Mouse (Mus musculus) frontal cortex, adult (tissue): ENCODE results near the gene Slco1a6.
A peak's percentile ranks its signal among the peaks of the same experiment; 100 is the strongest.
"Not testable (repeated sequence)": the region's sequence is repeated elsewhere in the genome, so short reads cannot be mapped to it uniquely, and the experiment has no call there.

Experiments used
- ATAC-seq: cut with Nextera tagmentation; 2 replicates; pipeline ENCODE4 v1.9.2; 2017; ENCODE audit warnings: mild to moderate bottlenecking, moderate library complexity, mixed read lengths; ENCODE audit not compliant: low TSS enrichment

Gene Slco1a6

GRCm38 (mm10) chr6:142208421-142208820, at the start of gene Slco1a6:
Gene Slco1a6 (minus strand): TSS chr6:142208521.
- no peak for ATAC-seq

DNA sequence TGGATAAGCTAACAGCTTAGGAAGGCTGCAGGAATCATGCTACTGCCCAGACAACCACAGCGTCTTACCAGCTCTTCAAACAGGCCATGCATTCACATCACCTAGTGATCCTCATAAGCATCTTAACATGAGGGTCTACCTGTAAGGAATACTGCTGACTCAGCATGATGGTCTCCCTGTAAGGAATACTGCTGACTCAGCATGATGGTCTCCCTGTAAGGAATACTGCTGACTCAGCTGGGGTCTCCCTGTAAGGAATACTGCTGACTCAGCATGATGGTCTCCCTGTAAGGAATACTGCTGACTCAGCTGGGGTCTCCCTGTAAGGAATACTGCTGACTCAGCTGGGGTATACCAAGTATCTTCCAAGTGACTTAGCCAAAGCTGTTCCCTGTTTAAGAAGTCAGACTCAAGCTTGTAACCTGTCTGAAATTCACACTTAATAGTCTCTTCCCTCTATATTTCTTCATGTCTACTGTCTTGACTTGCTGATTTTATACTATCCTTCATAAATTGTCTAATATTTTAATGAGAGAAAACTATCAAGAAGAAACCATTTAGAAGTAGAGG, 42.5 kb upstream of the Slco1a6 start:
- not testable (repeated sequence) for ATAC-seq

DNA sequence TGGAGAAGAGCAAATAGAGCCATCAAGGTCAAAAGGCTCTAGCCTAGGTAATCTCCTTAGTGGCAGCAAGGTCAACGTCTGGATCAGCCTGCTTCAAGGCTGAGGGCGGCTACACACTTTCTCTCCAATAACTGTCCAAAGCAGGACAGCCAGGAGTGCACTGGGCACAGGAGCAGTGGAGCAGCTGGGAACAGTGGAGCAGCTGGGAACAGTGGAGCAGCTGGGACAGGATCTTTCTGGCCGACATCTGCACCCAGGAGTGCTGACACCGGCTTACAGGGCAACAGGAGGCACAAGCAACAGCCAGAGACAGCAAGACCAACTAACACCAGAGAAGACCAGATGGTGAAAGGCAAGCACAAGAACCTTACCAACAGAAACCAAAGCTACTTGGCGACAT, 36.7 kb upstream of the Slco1a6 start:
- ATAC-seq, result no peak

GRCm38 (mm10) chr6:142239468-142239867, 31.1 kb upstream of the Slco1a6 start:
- no peak for ATAC-seq

DNA sequence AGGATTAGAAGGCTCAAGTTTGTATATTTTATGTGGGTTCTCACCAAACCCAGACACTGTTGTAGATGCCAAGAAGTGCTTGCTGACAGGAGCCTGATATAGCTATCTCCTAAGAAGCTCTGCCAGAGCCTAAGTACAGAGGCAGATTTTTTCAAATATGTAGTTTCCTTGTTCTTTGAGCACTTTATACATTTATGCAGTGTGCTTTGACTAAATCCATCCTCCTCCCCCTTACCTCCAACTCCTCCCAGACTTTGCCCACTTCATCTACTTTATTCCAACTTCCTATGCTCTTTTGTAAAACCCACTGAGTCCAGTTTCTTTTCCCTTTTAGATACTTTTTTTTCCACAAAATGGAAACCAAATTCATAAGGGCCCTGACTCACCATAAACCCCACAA, 11.8 kb upstream of the Slco1a6 start:
- ATAC-seq, result peak; percentile 100

- no peak for ATAC-seq
Observed at GRCm38 (mm10) chr6:142211821-142212220, 3.5 kb upstream of the Slco1a6 start.

GRCm38 (mm10) chr6:142209749-142210148, 1.4 kb upstream of the Slco1a6 start:
- no peak for ATAC-seq

- ATAC-seq, result no peak
Observed at GRCm38 (mm10) chr6:142200524-142200923, 7.8 kb downstream of the Slco1a6 start.

DNA sequence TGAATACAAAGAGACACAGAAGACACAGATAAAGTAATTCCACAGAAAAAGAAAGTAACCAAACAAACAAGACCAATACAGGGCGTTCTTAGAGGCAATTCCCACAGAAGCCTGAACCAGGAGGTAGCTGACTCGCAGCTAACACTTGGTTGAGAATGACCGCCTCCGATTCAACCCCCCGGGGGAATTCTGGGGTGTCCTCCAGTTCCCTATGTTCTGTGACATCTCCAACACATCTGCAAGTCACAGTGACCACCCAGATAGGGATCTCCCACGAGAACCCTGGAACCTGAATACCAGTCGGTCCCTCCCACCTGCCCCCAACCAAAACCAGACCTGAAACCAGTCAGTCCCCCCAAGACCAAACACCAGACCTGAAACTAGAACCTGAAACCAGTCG, 14.1 kb downstream of the Slco1a6 start:
- no peak for ATAC-seq

DNA sequence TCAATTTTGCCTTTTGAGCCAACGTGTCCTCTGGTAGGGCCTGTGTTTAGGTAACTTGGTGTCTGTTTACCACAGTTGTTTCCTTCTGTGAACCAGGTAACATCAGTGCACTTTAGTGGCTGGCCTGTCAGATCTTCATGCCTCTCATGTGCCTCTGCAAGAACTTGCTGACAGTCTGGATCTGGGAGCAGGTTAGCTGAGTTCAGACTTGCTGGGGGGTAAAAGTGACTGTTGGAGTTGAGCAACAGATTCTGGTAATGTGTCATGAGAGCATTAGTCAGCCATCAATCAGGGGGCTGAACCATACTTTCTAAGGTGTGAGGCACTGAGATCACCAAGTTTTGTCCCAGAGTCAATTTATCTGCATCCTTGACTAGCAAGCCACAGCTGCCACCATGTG, 16.4 kb downstream of the Slco1a6 start:
- no peak for ATAC-seq

GRCm38 (mm10) chr6:142187426-142187825, 20.9 kb downstream of the Slco1a6 start:
- ATAC-seq, result no peak

- no peak for ATAC-seq
Observed at GRCm38 (mm10) chr6:142185868-142186415, 22.4 kb downstream of the Slco1a6 start.

DNA sequence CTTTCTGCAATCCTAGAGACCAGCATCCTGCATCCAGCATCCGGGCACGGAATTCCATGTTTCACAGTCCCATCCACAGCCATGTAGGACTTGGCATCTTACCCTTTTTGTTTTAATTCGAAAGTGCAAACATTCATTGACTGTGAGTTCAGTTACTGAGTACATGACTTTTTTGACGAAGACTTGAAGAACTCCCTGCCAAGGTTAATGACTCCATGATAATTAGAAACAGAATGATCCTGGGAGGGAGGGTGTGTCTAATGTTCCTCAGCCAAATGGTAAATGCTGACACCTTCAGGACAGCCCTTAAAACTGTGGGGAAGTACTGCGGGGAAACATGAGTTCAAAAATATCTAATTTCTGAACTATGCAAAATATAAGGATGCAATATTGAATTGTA, 44.9 kb downstream of the Slco1a6 start:
- ATAC-seq, result no peak

- no peak for ATAC-seq
Observed at GRCm38 (mm10) chr6:142161171-142161570, 47.1 kb downstream of the Slco1a6 start.

DNA sequence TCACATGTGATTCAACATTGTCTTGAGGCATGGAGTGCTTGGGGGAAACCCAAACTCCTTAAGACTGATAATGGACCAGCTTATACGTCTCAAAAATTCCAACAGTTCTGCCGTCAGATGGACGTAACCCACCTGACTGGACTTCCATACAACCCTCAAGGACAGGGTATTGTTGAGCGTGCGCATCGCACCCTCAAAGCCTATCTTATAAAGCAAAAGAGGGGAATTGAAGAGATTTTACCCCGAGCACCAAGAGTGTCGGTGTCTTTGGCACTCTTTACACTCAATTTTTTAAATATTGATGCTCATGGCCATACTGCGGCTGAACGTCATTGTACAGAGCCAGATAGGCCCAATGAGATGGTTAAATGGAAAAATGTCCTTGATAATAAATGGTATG, 54.2 kb downstream of the Slco1a6 start:
- ATAC-seq, result not testable (repeated sequence)

DNA sequence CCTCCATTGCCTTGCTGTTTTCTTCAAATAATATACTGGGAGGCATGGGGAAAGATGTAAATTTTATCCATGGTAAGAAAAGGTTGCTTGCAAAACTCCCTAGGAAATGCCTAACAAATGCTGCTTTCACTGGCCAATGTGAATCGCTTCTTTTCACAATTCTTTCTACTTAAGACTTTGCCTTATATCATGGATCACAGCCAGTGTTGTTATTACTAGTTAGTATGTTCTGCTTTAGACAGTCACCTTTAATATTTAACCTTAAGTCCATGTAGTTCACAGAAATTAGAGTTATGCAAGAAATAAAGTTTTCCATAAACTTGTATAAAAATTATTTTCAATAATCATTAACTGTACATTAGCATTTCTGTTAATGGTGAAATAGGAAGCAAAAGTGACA, 60.0 kb downstream of the Slco1a6 start:
- no peak for ATAC-seq

DNA sequence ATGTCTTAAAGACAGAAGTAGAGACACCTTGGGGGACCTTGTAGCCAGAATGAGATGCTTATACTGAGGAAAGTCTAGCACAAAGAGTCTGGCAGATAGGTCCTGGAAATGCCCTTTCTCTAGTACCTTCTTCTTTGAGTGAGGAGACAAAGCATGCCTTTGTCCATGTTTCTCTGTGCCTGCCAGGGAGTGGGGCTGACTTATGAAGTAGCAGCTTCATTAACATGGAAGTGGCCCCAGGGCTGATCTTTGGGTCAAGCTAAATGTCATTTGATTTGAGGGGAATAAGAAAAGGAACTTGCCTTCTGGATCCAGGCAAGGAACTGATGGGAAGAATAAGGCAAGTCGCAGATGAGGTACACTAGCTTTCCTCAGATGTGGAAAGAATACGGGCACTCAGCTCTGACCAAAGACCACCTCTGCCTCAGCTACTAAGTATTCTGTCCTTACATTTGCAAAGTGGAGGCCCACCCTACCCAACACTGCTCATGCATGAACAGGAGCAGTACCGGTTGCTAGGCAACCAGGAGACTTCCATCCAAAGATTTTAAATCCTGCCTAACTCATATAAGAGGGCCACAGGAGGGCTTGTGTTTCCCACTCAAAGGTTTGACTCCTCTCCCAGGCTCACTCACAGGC, 96.5 kb downstream of the Slco1a6 start:
- ATAC-seq, result no peak

DNA sequence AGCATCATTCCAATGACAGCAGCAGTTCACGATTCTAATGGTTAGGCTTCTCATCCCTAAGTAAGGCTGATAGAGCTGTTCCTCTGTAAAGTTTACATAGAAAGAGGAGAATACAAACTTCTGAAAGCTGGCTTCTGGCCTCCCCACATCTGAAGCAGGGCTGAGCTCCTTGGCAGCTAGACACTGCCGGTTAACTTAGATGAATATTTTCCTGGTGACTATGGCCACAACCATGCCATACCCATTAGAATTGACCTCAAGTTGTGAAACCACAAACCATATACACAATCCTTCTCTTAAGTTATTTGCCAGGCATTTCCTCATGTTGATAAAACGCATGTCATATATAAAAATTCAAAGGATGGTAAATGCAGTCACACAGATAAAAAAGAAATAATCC, 117.2 kb downstream of the Slco1a6 start:
- ATAC-seq, result no peak

- ATAC-seq, result not testable (repeated sequence)
Observed at GRCm38 (mm10) chr6:142058281-142058680, 150.0 kb downstream of the Slco1a6 start.

DNA sequence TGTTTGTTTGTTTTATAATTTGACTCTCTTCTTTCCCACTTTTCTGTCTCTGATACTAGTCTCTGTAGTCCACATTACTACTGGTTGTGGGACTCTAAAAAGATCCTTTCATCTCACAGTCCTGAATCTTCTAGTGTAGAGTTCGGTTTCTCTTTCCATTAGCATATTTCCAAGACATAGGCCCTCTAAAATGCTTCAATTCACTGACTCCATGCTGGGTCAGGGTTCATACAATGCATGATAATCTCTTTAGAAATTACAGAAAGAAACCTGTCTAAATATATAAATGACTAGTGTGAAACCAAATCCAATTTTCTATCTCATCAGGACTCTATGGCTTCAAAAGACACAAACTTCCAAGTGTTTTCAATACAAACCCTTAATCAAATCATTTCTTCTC, 160.6 kb downstream of the Slco1a6 start:
- no peak for ATAC-seq

GRCm38 (mm10) chr6:142045746-142046145, 162.6 kb downstream of the Slco1a6 start:
- no peak for ATAC-seq

- ATAC-seq, result no peak
Observed at GRCm38 (mm10) chr6:142041896-142042295, 166.4 kb downstream of the Slco1a6 start.

DNA sequence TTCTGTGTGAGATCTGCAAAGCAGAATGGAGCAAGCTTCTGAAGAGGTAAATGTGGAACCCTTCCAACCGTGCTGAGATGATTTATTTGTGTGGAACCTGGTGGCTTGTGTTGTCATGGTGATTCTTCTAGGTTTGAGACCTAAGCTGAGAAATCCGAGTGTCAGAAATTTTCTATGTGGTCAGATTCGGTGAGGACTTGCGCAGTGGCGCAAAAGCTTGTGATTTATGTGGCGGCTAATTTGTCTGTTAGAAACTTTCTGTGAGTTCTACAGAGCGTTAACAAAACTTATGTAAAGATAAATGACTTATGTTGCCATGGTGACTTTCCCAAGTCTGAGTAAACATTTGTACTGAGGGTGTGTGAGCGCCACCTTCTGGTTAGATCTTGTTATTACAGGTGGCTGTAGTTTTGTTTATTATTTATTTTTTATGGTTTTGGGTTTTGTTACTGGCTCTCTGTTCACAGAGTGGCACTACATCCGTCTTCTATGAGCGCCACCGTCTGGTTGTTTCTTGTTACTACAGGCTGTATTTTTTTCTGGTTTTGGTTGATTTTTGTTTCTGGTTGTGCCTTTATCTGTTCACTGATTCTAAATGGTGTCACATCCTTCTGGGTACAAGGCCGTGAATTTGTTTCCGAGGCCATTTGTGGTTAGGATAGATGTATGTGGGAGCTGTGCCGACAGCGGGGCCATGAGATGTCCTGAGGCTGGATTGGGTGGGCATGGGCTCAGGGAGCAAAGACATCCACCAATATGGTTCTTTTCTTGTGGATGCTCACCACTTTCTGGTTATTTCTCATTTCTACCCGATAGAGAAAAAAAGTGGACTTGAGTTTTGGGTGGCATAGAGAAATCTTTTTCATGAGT, 167.8 kb downstream of the Slco1a6 start:
- ATAC-seq, result peak; percentile 94
